Mouse (Mus musculus): ENCODE results near the gene Lmf1. TPM values are rescaled to one million over a fixed set of nuclear protein-coding genes. Genes with fewer than 3 reads are reported as not detected.

Gene Lmf1
- total RNA-seq (2022) = 10 to 100 TPM; 27.0 to 33.4 (median 28.4) TPM

- DNase-seq (ENCODE audit: low spot score in 2 of 2) = peak; percentile 94 to 97
Measured at GRCm38 (mm10) chr17:25578920-25579319, at the start of gene Lmf1. Gene Lmf1 (plus strand): TSS chr17:25579085.

- no peak for DNase-seq (ENCODE audit: low spot score in 2 of 2)
Measured at GRCm38 (mm10) chr17:25530357-25531022, 48.4 kb upstream of the Lmf1 start.

- peak in 1 of 2 experiments; percentile 35 for DNase-seq (ENCODE audit: low spot score in 2 of 2)
Measured at GRCm38 (mm10) chr17:25538945-25539875, 39.7 kb upstream of the Lmf1 start.

- DNase-seq (ENCODE audit: low spot score in 2 of 2) = no peak
Measured at GRCm38 (mm10) chr17:25540731-25541130, 38.2 kb upstream of the Lmf1 start.

GRCm38 (mm10) chr17:25541768-25542167, 37.1 kb upstream of the Lmf1 start:
- no peak for DNase-seq (ENCODE audit: low spot score in 2 of 2)

GRCm38 (mm10) chr17:25547026-25547425, 31.9 kb upstream of the Lmf1 start:
- no peak for DNase-seq (ENCODE audit: low spot score in 2 of 2)

GRCm38 (mm10) chr17:25550020-25550419, 28.9 kb upstream of the Lmf1 start:
- DNase-seq (ENCODE audit: low spot score in 2 of 2) = no peak

- no peak for DNase-seq (ENCODE audit: low spot score in 2 of 2)
Measured at GRCm38 (mm10) chr17:25551313-25551712, 27.6 kb upstream of the Lmf1 start.

GRCm38 (mm10) chr17:25555159-25555558, 23.7 kb upstream of the Lmf1 start:
- no peak for DNase-seq (ENCODE audit: low spot score in 2 of 2)

GRCm38 (mm10) chr17:25555666-25556629, 22.9 kb upstream of the Lmf1 start:
- DNase-seq (ENCODE audit: low spot score in 2 of 2) = peak; percentile 86 to 87

- peak; percentile 84 to 85 for DNase-seq (ENCODE audit: low spot score in 2 of 2)
Measured at GRCm38 (mm10) chr17:25556630-25557354, 22.1 kb upstream of the Lmf1 start.

GRCm38 (mm10) chr17:25559634-25560033, 19.3 kb upstream of the Lmf1 start:
- no peak for DNase-seq (ENCODE audit: low spot score in 2 of 2)

- DNase-seq (ENCODE audit: low spot score in 2 of 2) = no peak
Measured at GRCm38 (mm10) chr17:25560554-25561222, 18.2 kb upstream of the Lmf1 start.

- peak; percentile 67 to 84 for DNase-seq (ENCODE audit: low spot score in 2 of 2)
Measured at GRCm38 (mm10) chr17:25561223-25562028, 17.5 kb upstream of the Lmf1 start.

- peak in 1 of 2 experiments; percentile 61 for DNase-seq (ENCODE audit: low spot score in 2 of 2)
Measured at GRCm38 (mm10) chr17:25564481-25564880, 14.4 kb upstream of the Lmf1 start.

- peak; percentile 58 to 65 for DNase-seq (ENCODE audit: low spot score in 2 of 2)
Measured at GRCm38 (mm10) chr17:25565244-25565643, 13.6 kb upstream of the Lmf1 start.

GRCm38 (mm10) chr17:25565860-25566600, 12.9 kb upstream of the Lmf1 start:
- no peak for DNase-seq (ENCODE audit: low spot score in 2 of 2)

GRCm38 (mm10) chr17:25567261-25567660, 11.6 kb upstream of the Lmf1 start:
- DNase-seq (ENCODE audit: low spot score in 2 of 2) = peak in 1 of 2 experiments; percentile 52

Measured in layer of hippocampus, adult 8-10 months (tissue).